ENCODE assay signal across 14 mouse cellular contexts in genomic region chr5:26875449-26875848, GRCm38 (mm10). TPM values are rescaled to one million over a fixed set of nuclear protein-coding genes. Genes with fewer than 3 reads are reported as not detected.
DNase-seq lines count a peak whose midpoint lies in the region; TF ChIP-seq lines count a peak whose summit lies in the region.
"Had no signal": no experiment of that assay in that cellular context is flagged by ENCODE, and none has a peak within 500 bp of the region (broad histone marks: within the 10 kb centered on the region; RNA-seq: fewer than 3 reads in every experiment).

No protein-coding gene starts in this region.

- peak; percentile 4 for DNase-seq in embryo, embryonic 11 days
- DNase-seq in embryo, embryonic 9.5 days (ENCODE audit: extremely low spot score), result no peak
- no peak for DNase-seq in left cerebral cortex, adult 2 months (ENCODE audit: extremely low spot score in 1 of 2, low spot score in 2 of 2)
- no peak for DNase-seq in left cerebral cortex, postnatal 4 days
- peak; percentile 16 for DNase-seq in R1 (ENCODE audit: low read depth, low spot score)
- DNase-seq in cerebellum, adult 9-11 months, result peak; percentile 37
- DNase-seq in urinary bladder, postnatal 10 days (ENCODE audit: low spot score), result no peak
- DNase-seq in adrenal gland, adult 18-20 months (ENCODE audit: low spot score in 2 of 2), result no peak
- DNase-seq: adrenal gland, postnatal 36 days; kidney, adult 11 months; thymus, postnatal 4 days had no signal

- peak; percentile 50 for TF ChIP-seq CTCF in left cerebral cortex, adult 2 months (IDR thresholded peaks at IDR 0.05)

- H3K27ac ChIP-seq in left cerebral cortex, adult 2 months, result no peak overlapping the region
- H3K27ac ChIP-seq: hindbrain, embryonic 12.5 days; liver, embryonic 14.5 days; midbrain, embryonic 12.5 days had no signal

- H3K4me3 ChIP-seq in left cerebral cortex, adult 2 months, result no peak overlapping the region
- H3K4me3 ChIP-seq: hindbrain, embryonic 12.5 days; midbrain, embryonic 12.5 days had no signal

- intact Hi-C loops in left cerebral cortex, adult 2 months (cut with DNase I), result loop anchor here (2.0 kb wide), 1 partner anchor 593 kb away; no protein-coding TSS in a partner anchor
- intact Hi-C loops in left cerebral cortex, postnatal 4 days (cut with DNase I), result no loop called here

RNA-seq across cellular contexts. Expression of gene Dpp6, which starts 58.4 kb away (rescaled TPM):
- 100 to 1,000 TPM; 174 to 183 TPM for total RNA-seq in left cerebral cortex, adult 2 months (2021)
- total RNA-seq in left cerebral cortex, postnatal 4 days (2021), result 100 to 1,000 TPM; 116 to 136 TPM
- 1 to 10 TPM; 8.7 to 9.4 TPM for total RNA-seq in adrenal gland, adult 18-20 months (2021)

Comparison
In these comparisons a context has a peak if more than half of its experiments do, and no peak if none do; other contexts are left out.
1. DNase-seq: peak in embryo, embryonic 11 days (single experiment), R1 (single experiment) and cerebellum, adult 9-11 months (single experiment); none in embryo, embryonic 9.5 days (single experiment), left cerebral cortex, adult 2 months (0 of 2), left cerebral cortex, postnatal 4 days (single experiment), urinary bladder, postnatal 10 days (single experiment) and adrenal gland, adult 18-20 months (0 of 2).
2. RNA of gene Dpp6, which starts 58.4 kb away (total RNA-seq): 174 to 183 TPM in left cerebral cortex, adult 2 months and 116 to 136 TPM in left cerebral cortex, postnatal 4 days; 8.7 to 9.4 TPM in adrenal gland, adult 18-20 months; every median in the first group is over 10 times any median in the second.